In the genomic region with DNA sequence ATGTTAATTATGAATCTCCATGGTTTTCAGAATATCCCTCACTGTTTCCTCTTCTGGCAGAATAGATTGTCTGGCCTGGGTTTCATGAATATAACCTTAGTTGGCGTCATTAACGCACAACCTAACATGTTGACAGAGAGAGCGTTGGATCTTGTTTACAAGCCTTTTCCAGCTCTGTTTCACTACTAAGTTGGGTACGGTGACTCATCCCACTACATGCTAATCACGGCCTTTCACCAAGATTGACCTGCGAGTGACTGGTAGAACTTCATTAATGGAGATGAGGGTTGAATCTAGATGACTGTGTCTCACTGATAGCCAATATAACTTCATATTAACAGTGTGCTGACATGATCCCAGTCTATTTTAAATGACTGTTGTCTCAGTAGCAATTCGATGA, we compare ENCODE assay signal across 21 mouse cellular contexts. TPM values are rescaled to one million over a fixed set of nuclear protein-coding genes. Genes with fewer than 3 reads are reported as not detected.
A peak's percentile ranks its signal among the peaks of the same experiment; 100 is the strongest.
DNase-seq lines count a peak whose midpoint lies in the region; ATAC-seq and TF ChIP-seq lines count a peak whose summit lies in the region.
"Had no signal": no experiment of that assay in that cellular context is flagged by ENCODE, and none has a peak within 500 bp of the region (broad histone marks: within the 10 kb centered on the region; RNA-seq: fewer than 3 reads in every experiment).

No protein-coding gene starts in this region.

- no peak overlapping the region for H3K9ac ChIP-seq in stomach, postnatal 0 days (ENCODE audit: low read length)
- H3K9ac ChIP-seq: embryonic facial prominence, embryonic 15.5 days; hindbrain, embryonic 13.5 days had no signal

- intact Hi-C loops in left cerebral cortex, postnatal 25 days (cut with DNase I): no loop called here

- no peaks in the 10 kb centered on the region for H3K36me3 ChIP-seq in heart, embryonic 10.5 days
- no peaks in the 10 kb centered on the region for H3K36me3 ChIP-seq in stomach, postnatal 0 days (ENCODE audit: control insufficient read depth, insufficient read depth, low read length)
- H3K36me3 ChIP-seq: embryonic facial prominence, embryonic 15.5 days; forebrain, embryonic 10.5 days; hindbrain, embryonic 13.5 days had no signal

- no peak for TF ChIP-seq CTCF in stomach, postnatal 0 days (IDR thresholded peaks at IDR 0.05; ENCODE audit: low read depth)

- no peak overlapping the region for H3K4me2 ChIP-seq in stomach, postnatal 0 days (replicated peaks; ENCODE audit: low read depth)
- H3K4me2 ChIP-seq: hindbrain, embryonic 13.5 days had no signal

- H3K4me1 ChIP-seq in heart, embryonic 10.5 days: peaks cover 9% of the 10 kb centered on the region
- no peaks in the 10 kb centered on the region for H3K4me1 ChIP-seq in stomach, postnatal 0 days (replicated peaks; ENCODE audit: control insufficient read depth, insufficient read depth)
- H3K4me1 ChIP-seq: hindbrain, embryonic 13.5 days had no signal

- 0 out of 2 replicates have a peak, but pooled peaks have one; percentile 35 for ATAC-seq in stomach, postnatal 0 days (ENCODE audit: low FRiP score, low TSS enrichment)
- ATAC-seq: forebrain, embryonic 14.5 days; hindbrain, postnatal 0 days had no signal

- WGBS in heart, embryonic 10.5 days: 69% methylated on average over 7 of the region's 7 CpGs
- 83% methylated on average over 7 of the region's 7 CpGs for WGBS in stomach, postnatal 0 days

- H3K9me3 ChIP-seq in heart, embryonic 10.5 days: no peaks in the 10 kb centered on the region
- no peaks in the 10 kb centered on the region for H3K9me3 ChIP-seq in stomach, postnatal 0 days (ENCODE audit: control insufficient read depth, low read length)
- H3K9me3 ChIP-seq: embryonic facial prominence, embryonic 15.5 days; forebrain, embryonic 10.5 days; hindbrain, embryonic 13.5 days had no signal

- no peak for TF ChIP-seq EP300 in stomach, postnatal 0 days (optimal IDR thresholded peaks at IDR 0.05)

- H3K27me3 ChIP-seq in heart, embryonic 10.5 days (ENCODE audit: insufficient read depth, poor library complexity, severe bottlenecking): no peaks in the 10 kb centered on the region
- H3K27me3 ChIP-seq in stomach, postnatal 0 days (ENCODE audit: control insufficient read depth, insufficient read depth, low read length): no peaks in the 10 kb centered on the region
- H3K27me3 ChIP-seq: embryonic facial prominence, embryonic 15.5 days; hindbrain, embryonic 13.5 days had no signal

- H3K4me3 ChIP-seq in heart, embryonic 10.5 days: no peak overlapping the region
- H3K4me3 ChIP-seq in stomach, postnatal 0 days (ENCODE audit: low read depth, low read length): no peak overlapping the region
- H3K4me3 ChIP-seq: embryonic facial prominence, embryonic 15.5 days; erythroblast, embryonic 14.5 days; forebrain, embryonic 10.5 days; hindbrain, embryonic 13.5 days had no signal

- peak; percentile 33 for DNase-seq in gastrocnemius, adult 18-20 months (ENCODE audit: low spot score)
- no peak for DNase-seq in gastrocnemius, postnatal 4 days (ENCODE audit: low spot score in 2 of 2)
- peak; percentile 25 for DNase-seq in heart, adult 8-10 months (ENCODE audit: low spot score)
- DNase-seq in heart, embryonic 10.5 days (ENCODE audit: low spot score): no peak
- DNase-seq in heart, postnatal 4 days: peak; percentile 15
- no peak for DNase-seq in heart, adult 11 months
- DNase-seq in stomach, postnatal 0 days (ENCODE audit: low spot score): no peak
- no peak for DNase-seq in left cerebral cortex, postnatal 25 days (ENCODE audit: low spot score in 2 of 2)
- DNase-seq: adrenal gland, adult 2 months; adrenal gland, postnatal 25 days; cerebellum, adult 2 months; cerebellum, postnatal 10 days; gastrocnemius, postnatal 14 days; kidney, adult 11 months; kidney, adult 9 months had no signal

- no peak overlapping the region for H3K27ac ChIP-seq in heart, embryonic 10.5 days
- no peak overlapping the region for H3K27ac ChIP-seq in stomach, postnatal 0 days (replicated peaks)
- H3K27ac ChIP-seq: embryonic facial prominence, embryonic 15.5 days; forebrain, embryonic 10.5 days; hindbrain, embryonic 13.5 days; hindbrain, postnatal 0 days had no signal

RNA-seq across cellular contexts. Expression of a gene that starts 32.7 kb away (rescaled TPM):
- 10 to 100 TPM; 32.8 to 45.6 TPM for total RNA-seq in gastrocnemius, adult 18-20 months (2021)
- total RNA-seq in gastrocnemius, postnatal 4 days (2021): 10 to 100 TPM; 47.0 to 51.5 TPM
- total RNA-seq in heart, adult 8-10 months (2022): 10 to 100 TPM; 20.7 to 25.8 (median 24.1) TPM
- polyA plus RNA-seq in heart, embryonic 10.5 days (2016; fragmentation: Nextera tagmentation; extraction: Ambion mirVana): 22.3 and 31.2 TPM in 2 replicates
- 10 to 100 TPM; 24.3 to 25.7 TPM for total RNA-seq in heart, postnatal 4 days (2021)
- 13.0 and 15.7 TPM in 2 replicates for polyA plus RNA-seq in stomach, postnatal 0 days (2015; fragmentation: Nextera tagmentation; extraction: Ambion mirVana)
- 10 to 100 TPM; 49.7 to 60.8 TPM for total RNA-seq in left cerebral cortex, postnatal 25 days (2021)

Comparison
In these comparisons a context has a peak if more than half of its experiments do, and no peak if none do; other contexts are left out.
1. DNase-seq: peak in gastrocnemius, adult 18-20 months (single experiment), heart, adult 8-10 months (single experiment) and heart, postnatal 4 days (single experiment); none in gastrocnemius, postnatal 4 days (0 of 2), heart, embryonic 10.5 days (single experiment), heart, adult 11 months (single experiment), stomach, postnatal 0 days (single experiment) and left cerebral cortex, postnatal 25 days (0 of 2).